Mouse (Mus musculus) C2C12 (cell line): ENCODE results near the gene Boc. TPM values are rescaled to one million over a fixed set of nuclear protein-coding genes. Genes with fewer than 3 reads are reported as not detected.

Experiments
- H3K27me3 ChIP-seq: one replicate; pipeline ENCODE4 v1.6.1; 2011; ENCODE audit not compliant: control insufficient read depth, insufficient read depth, insufficient read length
- H3K36me3 ChIP-seq: one replicate; pipeline ENCODE4 v1.6.1; 2011; ENCODE audit not compliant: control insufficient read depth, insufficient read depth
- H3K4me3 ChIP-seq: one replicate; pipeline ENCODE4 v1.5.1; 2011; ENCODE audit warnings: mild to moderate bottlenecking, control low read depth; ENCODE audit not compliant: poor library complexity, insufficient read depth, severe bottlenecking
- H3K79me2 ChIP-seq: one replicate; pipeline ENCODE4 v1.6.1; 2011; ENCODE audit not compliant: control insufficient read depth, insufficient read depth
- H3K79me3 ChIP-seq: one replicate; pipeline ENCODE4 v1.6.1; 2011; ENCODE audit warnings: low read depth, control low read depth
- H3ac ChIP-seq: one replicate; pipeline ENCODE3; 2011; ENCODE audit warnings: low read depth; ENCODE audit not compliant: control insufficient read depth, insufficient read length
- CEBPB ChIP-seq: IDR thresholded peaks from one replicate; pipeline ENCODE4 v1.6.1; 2011; ENCODE audit warnings: low read depth, mild to moderate bottlenecking, control low read depth, moderate library complexity
- CTCF ChIP-seq: IDR thresholded peaks from one replicate; pipeline ENCODE4 v1.5.1; 2011; ENCODE audit not compliant: control insufficient read depth, insufficient read depth, insufficient read length
- FOSL1 ChIP-seq: IDR thresholded peaks from one replicate; pipeline ENCODE4 v1.8.0; 2011; ENCODE audit warnings: mild to moderate bottlenecking, low read length; ENCODE audit not compliant: poor library complexity, insufficient read depth, severe bottlenecking
- MAX ChIP-seq: IDR thresholded peaks from one replicate; pipeline ENCODE4 v1.6.1; 2011; ENCODE audit warnings: mild to moderate bottlenecking, control low read depth
- MYOD1 ChIP-seq: IDR thresholded peaks from one replicate; pipeline ENCODE4 v1.6.1; 2011; ENCODE audit warnings: low read depth; ENCODE audit not compliant: control insufficient read depth, insufficient read length
- MYOG ChIP-seq: IDR thresholded peaks from one replicate; pipeline ENCODE4 v1.6.1; 2011; ENCODE audit not compliant: control insufficient read depth, insufficient read length; ENCODE audit errors: extremely low read depth
- USF1 ChIP-seq: IDR thresholded peaks from one replicate; pipeline ENCODE4 v1.6.1; 2011; ENCODE audit warnings: low read depth, mild to moderate bottlenecking, control low read depth, moderate library complexity
- polyA plus RNA-seq: library from polyadenylated mRNA; unstranded; fragments of >200 nt; fragmentation: generic; extraction: Trizol; gene quantifications from one replicate; pipeline ENCODE4 v1.2.1, GENCODE M21; 2012; ENCODE audit warnings: missing spikeins

Boc gene
- polyA plus RNA-seq, 1 experiment = 4.4 TPM

- Histone ChIP-seq H3K36me3 (no peaks in the 10 kb centered on the region), H3K79me2 (no peaks in the 10 kb centered on the region)
- TF ChIP-seq USF1 = no peak
- TF ChIP-seq CEBPB = no peak
- TF ChIP-seq MYOD1 = no peak
- no peak for TF ChIP-seq MYOG
- TF ChIP-seq MAX = no peak
- TF ChIP-seq CTCF = no peak
- no peak for TF ChIP-seq FOSL1
These were observed 53.5 kb downstream of the Boc start for GRCm38 (mm10) chr16:44505243-44505642.

GRCm38 (mm10) chr16:44502895-44503575 is 55.7 kb downstream of the Boc start:
- H3K27me3 ChIP-seq = no peaks in the 10 kb centered on the region
- no peak overlapping the region for H3K4me3 ChIP-seq
- no peaks in the 10 kb centered on the region for H3K79me3 ChIP-seq
- H3K36me3 ChIP-seq = no peaks in the 10 kb centered on the region
- H3K79me2 ChIP-seq = no peaks in the 10 kb centered on the region
- H3ac ChIP-seq = no peak overlapping the region
- TF ChIP-seq MYOD1 = no peak
- TF ChIP-seq FOSL1 = no peak
- TF ChIP-seq CEBPB = no peak
- TF ChIP-seq USF1 = no peak

More at GRCm38 (mm10) chr16:44505243-44505642, 53.5 kb downstream of the Boc start:
- no peak overlapping the region for H3ac ChIP-seq
- no peaks in the 10 kb centered on the region for H3K27me3 ChIP-seq
- no peaks in the 10 kb centered on the region for H3K79me3 ChIP-seq
- H3K4me3 ChIP-seq = no peak overlapping the region

- H3K27me3 ChIP-seq = no peaks in the 10 kb centered on the region
- H3K79me2 ChIP-seq = no peaks in the 10 kb centered on the region
- no peak overlapping the region for H3ac ChIP-seq
- H3K4me3 ChIP-seq = no peak overlapping the region
- H3K36me3 ChIP-seq = no peaks in the 10 kb centered on the region
- TF ChIP-seq CEBPB (no peak), MYOD1 (no peak), USF1 (no peak), FOSL1 (no peak), CTCF (no peak), MYOG (no peak), MAX (no peak)
- no peaks in the 10 kb centered on the region for H3K79me3 ChIP-seq
These were observed 56.4 kb downstream of the Boc start for GRCm38 (mm10) chr16:44502325-44502724.

GRCm38 (mm10) chr16:44501783-44502182 is 56.9 kb downstream of the Boc start:
- no peak for TF ChIP-seq MAX
- no peak for TF ChIP-seq CTCF
- TF ChIP-seq FOSL1 = no peak
- no peak for TF ChIP-seq CEBPB
- no peak for TF ChIP-seq USF1
- TF ChIP-seq MYOD1 = no peak
- TF ChIP-seq MYOG = no peak
- Histone ChIP-seq H3K27me3 (no peaks in the 10 kb centered on the region), H3K79me3 (no peaks in the 10 kb centered on the region), H3K79me2 (no peaks in the 10 kb centered on the region), H3K36me3 (no peaks in the 10 kb centered on the region), H3K4me3 (no peak overlapping the region), H3ac (no peak overlapping the region)

GRCm38 (mm10) chr16:44498447-44498846 is 60.2 kb downstream of the Boc start:
- Histone ChIP-seq H3K79me2 (no peaks in the 10 kb centered on the region), H3K36me3 (no peaks in the 10 kb centered on the region), H3K4me3 (no peak overlapping the region), H3K79me3 (no peaks in the 10 kb centered on the region), H3K27me3 (no peaks in the 10 kb centered on the region), H3ac (no peak overlapping the region)
- TF ChIP-seq MYOD1 (no peak), MAX (no peak), CEBPB (no peak), USF1 (no peak), FOSL1 (no peak)

- Histone ChIP-seq H3K4me3 (no peak overlapping the region), H3K79me2 (no peaks in the 10 kb centered on the region), H3K36me3 (no peaks in the 10 kb centered on the region), H3K27me3 (no peaks in the 10 kb centered on the region), H3K79me3 (no peaks in the 10 kb centered on the region), H3ac (no peak overlapping the region)
- TF ChIP-seq MAX (no peak), CEBPB (no peak), MYOD1 (no peak), CTCF (no peak), MYOG (no peak), USF1 (no peak), FOSL1 (no peak)
These were observed 61.7 kb downstream of the Boc start for GRCm38 (mm10) chr16:44496971-44497464.
